Mouse (Mus musculus) neural tube, embryonic 15.5 days (tissue): ENCODE measurements around the gene Ubp1. TPM values are rescaled to one million over a fixed set of nuclear protein-coding genes. Genes with fewer than 3 reads are reported as not detected.

ENCODE experiments used
- ATAC-seq: fragments of 200-750 bp; cut with Nextera tagmentation; 2 replicates; pipeline ENCODE4 v1.8.0; 2017; ENCODE audit warnings: mild to moderate bottlenecking, moderate TSS enrichment, moderate library complexity; ENCODE audit not compliant: low FRiP score
- H3K27ac ChIP-seq: fragments of 300-500 bp; sonication (generic); replicated peaks from 2 replicates; pipeline ENCODE4 v1.5.1; 2015; ENCODE audit warnings: mild to moderate bottlenecking, inconsistent platforms
- H3K27me3 ChIP-seq: fragments of 300-500 bp; sonication (generic); replicated peaks from 2 replicates; pipeline ENCODE4 v1.6.1; 2015; ENCODE audit warnings: inconsistent platforms
- H3K36me3 ChIP-seq: fragments of 300-500 bp; sonication (generic); 2 replicates; pipeline ENCODE4 v1.6.1; 2015; ENCODE audit warnings: inconsistent platforms
- H3K4me1 ChIP-seq: fragments of 300-500 bp; sonication (generic); 2 replicates; pipeline ENCODE4 v1.6.1; 2015; ENCODE audit warnings: inconsistent platforms
- H3K4me2 ChIP-seq: fragments of 300-500 bp; sonication (generic); 2 replicates; pipeline ENCODE4 v1.6.1; 2015; ENCODE audit warnings: inconsistent platforms, mild to moderate bottlenecking, moderate library complexity
- H3K4me3 ChIP-seq: fragments of 300-500 bp; sonication (generic); replicated peaks from 2 replicates; pipeline ENCODE4 v1.5.1; 2015; ENCODE audit warnings: mild to moderate bottlenecking, inconsistent platforms
- H3K9ac ChIP-seq: fragments of 300-500 bp; sonication (generic); replicated peaks from 2 replicates; pipeline ENCODE4 v1.6.1; 2015; ENCODE audit warnings: mild to moderate bottlenecking, inconsistent platforms
- H3K9me3 ChIP-seq: fragments of 300-500 bp; sonication (generic); replicated peaks from 2 replicates; pipeline ENCODE4 v1.6.1; 2016; ENCODE audit warnings: inconsistent platforms
- WGBS: fragments of 180-500 bp; shearing (Covaris S2); methylation state at CpG from one replicate; pipeline ENCODE4 v1.1.7; 2015; ENCODE audit warnings: mixed read lengths; 5-methylcytosine and 5-hydroxymethylcytosine counted together
- polyA plus RNA-seq: library from polyadenylated mRNA; unstranded; fragments of >200 nt; fragmentation: Nextera tagmentation; extraction: Ambion mirVana; gene quantifications from 2 replicates; pipeline ENCODE4 v1.2.1, GENCODE M21; 2015

Gene Ubp1
- polyA plus RNA-seq, 1 experiment from 2014 or later = 28.3 TPM

GRCm38 (mm10) chr9:114019012-114019762 lies 88.5 kb downstream of the Ubp1 start:
- Histone ChIP-seq H3K36me3 (no peaks in the 10 kb centered on the region), H3K27ac (no peak overlapping the region), H3K9ac (no peak overlapping the region), H3K4me2 (no peak overlapping the region), H3K4me3 (no peak overlapping the region), H3K9me3 (no peaks in the 10 kb centered on the region), H3K27me3 (no peaks in the 10 kb centered on the region), H3K4me1 (no peaks in the 10 kb centered on the region)
- 91% methylated on average over 7 of the region's 7 CpGs for WGBS
- ATAC-seq = no peak

DNA sequence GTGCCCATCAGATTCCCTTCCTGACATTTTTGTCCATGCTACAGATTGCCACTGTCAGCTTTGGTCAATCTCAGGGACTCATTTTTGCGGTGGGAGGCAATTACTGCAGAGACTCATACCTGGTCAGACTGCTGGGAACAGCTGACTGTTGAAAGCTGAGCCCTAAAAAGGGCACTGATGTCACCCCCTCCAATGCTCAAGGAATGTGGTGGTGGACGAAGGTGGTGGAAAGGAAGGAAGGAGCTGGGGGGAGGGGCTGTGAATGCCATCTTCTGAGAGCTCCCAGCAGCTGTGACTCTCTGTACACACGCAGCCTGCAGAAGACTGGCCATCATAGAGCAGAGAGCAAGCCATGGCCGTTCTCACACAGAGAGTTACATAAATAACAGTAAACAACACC lies 91.4 kb downstream of the Ubp1 start:
- no peaks in the 10 kb centered on the region for H3K36me3 ChIP-seq
- WGBS = 67% methylated on average over 4 of the region's 4 CpGs
- peaks cover 17% of the 10 kb centered on the region for H3K4me1 ChIP-seq
- H3K9me3 ChIP-seq = no peaks in the 10 kb centered on the region
- H3K4me3 ChIP-seq = no peak overlapping the region
- ATAC-seq = no peak
- H3K9ac ChIP-seq = no peak overlapping the region
- H3K4me2 ChIP-seq = no peak overlapping the region
- H3K27ac ChIP-seq = no peak overlapping the region
- H3K27me3 ChIP-seq = no peaks in the 10 kb centered on the region

DNA sequence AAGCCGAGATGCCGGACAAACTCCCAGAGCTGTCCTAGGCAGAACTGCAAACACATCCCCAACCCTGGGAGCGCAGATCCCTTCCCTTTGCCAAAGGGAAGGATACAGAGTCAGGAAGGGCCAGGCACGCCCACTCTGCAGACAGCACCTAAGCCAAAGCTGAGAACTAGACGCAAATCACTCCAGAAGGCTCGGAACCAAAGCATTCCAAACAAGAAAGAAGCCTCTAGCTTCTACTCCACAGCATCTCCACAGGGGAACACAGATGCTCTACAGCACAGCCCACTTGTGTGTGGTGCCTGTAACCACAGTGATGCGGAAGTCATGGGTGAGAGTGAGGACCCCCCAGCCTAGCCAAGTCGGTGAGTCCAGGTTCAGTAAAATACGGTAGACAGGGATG lies 94.4 kb downstream of the Ubp1 start:
- H3K9me3 ChIP-seq = no peaks in the 10 kb centered on the region
- 50% methylated on average over 9 of the region's 9 CpGs for WGBS
- no peak overlapping the region for H3K27ac ChIP-seq
- H3K4me2 ChIP-seq = peak overlapping the region; percentile 67
- H3K36me3 ChIP-seq = no peaks in the 10 kb centered on the region
- H3K9ac ChIP-seq = no peak overlapping the region
- ATAC-seq = no peak
- peaks cover 17% of the 10 kb centered on the region for H3K4me1 ChIP-seq
- H3K27me3 ChIP-seq = no peaks in the 10 kb centered on the region
- peak overlapping the region; percentile 78 for H3K4me3 ChIP-seq

DNA sequence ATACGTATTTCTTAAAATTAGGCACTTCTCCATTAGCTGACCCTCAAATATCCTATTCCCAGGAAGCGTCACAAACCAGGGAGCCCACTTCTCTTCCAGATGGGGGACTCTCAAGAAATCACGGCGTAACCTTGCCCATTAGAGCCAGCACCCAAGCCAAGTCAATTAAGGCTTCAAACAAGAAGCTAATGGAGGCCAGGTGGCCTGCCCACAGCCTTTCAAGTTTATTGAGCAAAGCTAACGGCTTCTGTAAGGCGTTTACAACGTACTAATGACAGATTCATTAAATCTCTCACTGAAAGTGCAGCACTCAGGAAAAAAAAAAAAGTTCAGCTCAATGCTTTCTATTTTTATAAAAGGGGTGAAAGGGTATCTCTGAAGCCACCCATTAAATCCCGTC lies 95.1 kb downstream of the Ubp1 start:
- Histone ChIP-seq H3K27me3 (no peaks in the 10 kb centered on the region), H3K9me3 (no peaks in the 10 kb centered on the region), H3K36me3 (no peaks in the 10 kb centered on the region), H3K9ac (peak overlapping the region; percentile 78), H3K4me3 (peak overlapping the region; percentile 78), H3K27ac (peak overlapping the region; percentile 85), H3K4me1 (peaks cover 17% of the 10 kb centered on the region), H3K4me2 (peak overlapping the region; percentile 67)
- 7% methylated on average over 8 of the region's 8 CpGs for WGBS
- no peak for ATAC-seq

DNA sequence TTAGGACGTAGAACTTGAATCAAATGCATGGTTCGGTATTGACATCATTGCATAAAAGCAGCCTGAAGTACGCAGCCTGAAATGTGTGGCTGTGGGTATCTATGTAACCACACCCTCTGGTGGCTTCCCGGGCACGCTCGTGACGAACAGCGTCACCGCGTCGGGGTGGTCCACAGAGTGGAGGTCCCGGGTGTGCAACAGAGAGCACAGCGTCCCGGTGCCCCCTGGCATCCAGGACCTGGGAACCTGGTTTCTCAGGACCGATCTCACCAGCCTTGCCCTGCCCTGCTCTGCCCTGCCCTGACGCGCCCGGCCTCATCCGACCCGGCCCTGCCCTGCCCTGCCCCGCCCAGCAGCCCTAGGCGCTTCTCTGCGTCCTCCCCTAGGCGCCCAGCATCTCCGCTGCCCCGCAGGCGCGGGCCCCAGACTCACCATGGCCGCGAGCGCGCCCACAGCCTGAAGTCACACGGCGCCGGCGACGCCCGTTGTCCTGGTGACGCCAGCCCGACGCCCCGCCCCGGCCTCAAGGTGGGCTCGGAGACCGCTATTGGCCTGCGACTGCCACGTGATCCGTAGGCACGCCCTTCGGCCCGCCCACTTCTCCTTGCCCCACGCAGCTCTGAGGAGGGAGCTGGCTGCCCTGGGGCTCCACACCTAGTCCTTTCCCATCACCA lies 95.7 kb downstream of the Ubp1 start:
- ATAC-seq = peak; percentile 96
- Histone ChIP-seq H3K9me3 (no peaks in the 10 kb centered on the region), H3K4me2 (peak overlapping the region; percentile 67), H3K27ac (peak overlapping the region; percentile 85), H3K4me3 (peak overlapping the region; percentile 78), H3K9ac (peak overlapping the region; percentile 78), H3K36me3 (no peaks in the 10 kb centered on the region), H3K4me1 (peaks cover 17% of the 10 kb centered on the region), H3K27me3 (no peaks in the 10 kb centered on the region)
- WGBS = 1% methylated on average over 50 of the region's 52 CpGs

Other genes with a start within 250 kb of the Ubp1 start
- gene Pdcd6ip, start 222.7 kb upstream of the Ubp1 start, polyA plus RNA-seq = 30.9 and 49.9 TPM in 2 replicates
- 107 and 123 TPM in 2 replicates for gene Clasp2, start 189.5 kb upstream of the Ubp1 start, polyA plus RNA-seq
- gene Fbxl2, start 115.3 kb downstream of the Ubp1 start, polyA plus RNA-seq = 21.2 and 28.4 TPM in 2 replicates
- 2.1 and 3.1 TPM in 2 replicates for gene Susd5, start 126.2 kb downstream of the Ubp1 start, polyA plus RNA-seq